ENCODE assay signal across 13 mouse cellular contexts in genomic region chr2:77641521-77642170, GRCm38 (mm10).
"Had no signal": no experiment of that assay in that cellular context is flagged by ENCODE, and none has a peak within 500 bp of the region (broad histone marks: within the 10 kb centered on the region; RNA-seq: fewer than 3 reads in every experiment).

No protein-coding gene starts in this region.

- H3K36me3 ChIP-seq: intestine, embryonic 15.5 days; limb, embryonic 10.5 days; liver, embryonic 15.5 days; midbrain, embryonic 13.5 days; neural tube, embryonic 15.5 days; stomach, embryonic 15.5 days had no signal

- H3K4me3 ChIP-seq: intestine, embryonic 15.5 days; layer of hippocampus, adult 2 months; limb, embryonic 10.5 days; liver, embryonic 15.5 days; midbrain, embryonic 13.5 days; myocyte; neural tube, embryonic 15.5 days; stomach, embryonic 15.5 days had no signal

- DNase-seq: kidney, adult 18-20 months; kidney, postnatal 10 days; kidney, postnatal 4 days; lung, adult 2 months; lung, postnatal 36 days had no signal

- H3K9ac ChIP-seq: intestine, embryonic 15.5 days; liver, embryonic 15.5 days; midbrain, embryonic 13.5 days; neural tube, embryonic 15.5 days; stomach, embryonic 15.5 days had no signal

- H3K9me3 ChIP-seq: intestine, embryonic 15.5 days; limb, embryonic 10.5 days; liver, embryonic 15.5 days; midbrain, embryonic 13.5 days; neural tube, embryonic 15.5 days; stomach, embryonic 15.5 days had no signal

- H3K4me1 ChIP-seq: intestine, embryonic 15.5 days; limb, embryonic 10.5 days; midbrain, embryonic 13.5 days; neural tube, embryonic 15.5 days; stomach, embryonic 15.5 days had no signal

- H3K27ac ChIP-seq: intestine, embryonic 15.5 days; layer of hippocampus, adult 2 months; limb, embryonic 10.5 days; liver, embryonic 15.5 days; midbrain, embryonic 13.5 days; neural tube, embryonic 15.5 days; stomach, embryonic 15.5 days had no signal

- H3K27me3 ChIP-seq: intestine, embryonic 15.5 days; liver, embryonic 15.5 days; midbrain, embryonic 13.5 days; neural tube, embryonic 15.5 days; stomach, embryonic 15.5 days had no signal
